Mouse (Mus musculus) heart, embryonic 16.5 days (tissue): ENCODE data around the gene Mapk8ip1. TPM values are rescaled to one million over a fixed set of nuclear protein-coding genes. Genes with fewer than 3 reads are reported as not detected.

Source experiments
- ATAC-seq: fragments of 200-750 bp; cut with Nextera tagmentation; replicated peaks from 2 replicates; pipeline ENCODE4 v1.8.0; 2017; ENCODE audit warnings: moderate number of reproducible peaks; ENCODE audit not compliant: insufficient read depth, low FRiP score; ENCODE audit errors: extremely low read depth
- H3K27ac ChIP-seq: fragments of 300-500 bp; sonication (generic); 2 replicates; pipeline ENCODE4 v1.5.1; 2014; ENCODE audit warnings: mild to moderate bottlenecking, low read length, control low read depth, moderate library complexity
- H3K27me3 ChIP-seq: fragments of 300-500 bp; sonication (generic); 2 replicates; pipeline ENCODE4 v1.6.1; 2014; ENCODE audit warnings: low read length, mixed read lengths; ENCODE audit not compliant: control insufficient read depth, insufficient read depth
- H3K36me3 ChIP-seq: fragments of 300-500 bp; sonication (generic); 2 replicates; pipeline ENCODE4 v1.6.1; 2014; ENCODE audit not compliant: control insufficient read depth, insufficient read depth
- H3K4me1 ChIP-seq: fragments of 300-500 bp; sonication (generic); 2 replicates; pipeline ENCODE4 v1.6.1; 2014; ENCODE audit warnings: low read length, mixed read lengths; ENCODE audit not compliant: control insufficient read depth, insufficient read depth
- H3K4me2 ChIP-seq: fragments of 300-500 bp; sonication (generic); 2 replicates; pipeline ENCODE4 v1.6.1; 2014; ENCODE audit warnings: low read depth, mild to moderate bottlenecking, control low read depth, low read length
- H3K4me3 ChIP-seq: fragments of 300-500 bp; sonication (generic); 2 replicates; pipeline ENCODE4 v1.5.1; 2014; ENCODE audit warnings: mild to moderate bottlenecking, control low read depth, low read length
- H3K9ac ChIP-seq: fragments of 300-500 bp; sonication (generic); 2 replicates; pipeline ENCODE4 v1.6.1; 2014; ENCODE audit warnings: low read length, control low read depth
- H3K9me3 ChIP-seq: fragments of 300-500 bp; sonication (generic); replicated peaks from 2 replicates; pipeline ENCODE4 v1.6.1; 2016; ENCODE audit warnings: low read length; ENCODE audit not compliant: control insufficient read depth
- WGBS: fragments of 180-500 bp; shearing (Covaris S2); extraction: QIAGEN DNeasy Blood & Tissue Kit; methylation state at CpG from one replicate; pipeline ENCODE4 v1.1.7; 2014; 5-methylcytosine and 5-hydroxymethylcytosine counted together
- polyA plus RNA-seq: library from polyadenylated mRNA; unstranded; fragments of >200 nt; fragmentation: Nextera tagmentation; extraction: Ambion mirVana; gene quantifications from 2 replicates; pipeline ENCODE4 v1.2.1, GENCODE M21; 2015

Mapk8ip1 gene
- polyA plus RNA-seq, 1 experiment from 2014 or later: 5.7 TPM

- H3K27ac ChIP-seq: no peak overlapping the region
- H3K4me3 ChIP-seq: no peak overlapping the region
- H3K9me3 ChIP-seq: no peaks in the 10 kb centered on the region
- no peaks in the 10 kb centered on the region for H3K27me3 ChIP-seq
- H3K4me1 ChIP-seq: peaks cover 3% of the 10 kb centered on the region
- ATAC-seq: no peak
- H3K4me2 ChIP-seq: no peak overlapping the region
- H3K36me3 ChIP-seq: peaks cover 10% of the 10 kb centered on the region; the same call in 1 of the 2 replicates
- H3K9ac ChIP-seq: no peak overlapping the region
- WGBS: 82% methylated on average over 5 of the region's 5 CpGs
Measured at GRCm38 (mm10) chr2:92381161-92381560, 19.9 kb downstream of the Mapk8ip1 start.

DNA sequence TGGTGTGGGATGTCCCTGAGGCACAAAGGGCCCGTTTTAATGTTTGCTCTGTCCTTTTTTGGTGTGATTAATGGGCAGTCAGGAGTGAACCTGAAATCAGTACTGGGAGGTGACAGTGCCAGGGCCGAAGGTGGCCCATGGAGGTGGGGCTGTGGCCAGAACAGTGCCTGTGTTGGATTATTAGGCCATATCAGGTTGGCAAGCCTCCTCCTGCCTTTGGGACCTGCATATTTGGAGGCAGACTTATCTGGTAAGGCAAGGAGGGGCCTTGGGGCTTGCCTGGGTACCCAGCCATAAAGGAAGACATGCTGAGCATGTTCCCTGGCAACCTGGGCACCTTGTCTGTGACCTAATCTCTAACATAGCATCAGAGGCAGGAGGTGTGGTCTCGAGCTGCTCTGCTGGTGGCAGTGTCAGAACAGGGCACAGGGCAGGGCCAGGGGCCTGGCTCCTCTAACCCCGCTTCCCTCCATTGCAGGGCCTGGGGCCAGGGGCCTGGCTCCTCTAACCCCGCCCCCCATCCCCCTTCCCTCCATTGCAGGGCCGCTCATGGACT lies 20.5 kb downstream of the Mapk8ip1 start:
- WGBS: 75% methylated on average over 6 of the region's 6 CpGs
- no peak overlapping the region for H3K27ac ChIP-seq
- no peaks in the 10 kb centered on the region for H3K9me3 ChIP-seq
- H3K36me3 ChIP-seq: peaks cover 10% of the 10 kb centered on the region; the same call in 1 of the 2 replicates
- peaks cover 8% of the 10 kb centered on the region for H3K4me1 ChIP-seq
- no peak overlapping the region for H3K9ac ChIP-seq
- no peak for ATAC-seq
- no peaks in the 10 kb centered on the region for H3K27me3 ChIP-seq
- H3K4me2 ChIP-seq: no peak overlapping the region
- H3K4me3 ChIP-seq: no peak overlapping the region

DNA sequence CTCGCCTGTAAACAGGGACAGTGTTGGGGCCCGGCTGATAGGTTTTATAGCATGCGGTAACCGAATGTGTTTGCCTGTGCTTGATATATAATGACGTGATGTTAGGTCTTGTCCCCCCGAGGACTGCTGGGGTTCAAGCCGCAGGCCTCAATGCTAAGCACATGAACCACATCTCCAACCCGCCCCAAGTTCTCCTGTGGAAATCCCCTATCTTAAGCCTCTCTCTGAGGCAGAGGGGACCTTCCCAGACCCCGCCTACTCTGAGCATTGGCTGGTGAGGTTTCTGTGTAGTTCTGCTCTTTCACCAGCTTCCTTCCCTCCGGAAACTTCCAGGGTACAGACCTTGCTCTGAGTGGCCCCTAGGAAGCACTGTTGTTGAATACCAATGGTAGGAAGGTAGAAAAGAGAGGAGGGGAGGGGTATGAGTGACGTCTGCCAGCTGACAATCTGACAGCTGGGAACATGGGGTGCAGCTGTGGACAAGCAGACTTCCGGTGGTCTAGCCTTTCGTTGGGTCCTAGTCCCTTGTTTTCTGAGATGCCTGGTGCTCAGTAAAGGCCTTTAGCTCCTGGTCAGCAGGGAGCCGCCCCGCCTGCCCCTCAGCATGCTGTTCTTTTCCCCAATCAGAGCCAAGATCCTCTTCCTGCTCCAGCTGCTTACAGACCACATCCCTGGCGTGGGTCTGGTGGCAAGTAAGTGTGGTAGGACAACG lies 21.1 kb downstream of the Mapk8ip1 start:
- Histone ChIP-seq H3K27ac (no peak overlapping the region), H3K4me2 (no peak overlapping the region), H3K4me3 (no peak overlapping the region), H3K9me3 (no peaks in the 10 kb centered on the region), H3K4me1 (peaks cover 8% of the 10 kb centered on the region), H3K27me3 (no peaks in the 10 kb centered on the region), H3K9ac (no peak overlapping the region), H3K36me3 (peaks cover 10% of the 10 kb centered on the region; the same call in 1 of the 2 replicates)
- ATAC-seq: no peak
- WGBS: 80% methylated on average over 17 of the region's 17 CpGs

DNA sequence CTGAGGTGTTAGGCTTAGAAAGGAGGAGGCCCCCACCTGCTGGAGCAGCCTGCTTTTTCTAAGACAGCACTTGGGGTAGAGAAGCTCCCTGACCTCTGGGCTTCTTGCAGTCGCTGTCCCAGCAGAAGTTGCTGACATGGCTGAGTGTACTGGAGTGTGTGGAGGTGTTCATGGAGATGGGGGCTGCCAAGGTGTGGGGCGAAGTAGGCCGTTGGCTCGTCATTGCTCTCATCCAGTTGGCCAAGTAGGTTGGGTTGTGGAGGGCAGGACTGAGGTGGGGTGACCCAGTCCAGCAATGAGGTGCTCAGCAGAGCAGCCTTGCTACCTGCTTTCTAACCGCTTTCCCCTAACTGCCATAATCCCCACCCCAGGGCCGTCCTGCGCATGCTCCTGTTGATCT lies 23.7 kb downstream of the Mapk8ip1 start:
- H3K27ac ChIP-seq: no peak overlapping the region
- WGBS: 88% methylated on average over 7 of the region's 7 CpGs
- H3K9ac ChIP-seq: no peak overlapping the region
- H3K4me1 ChIP-seq: peaks cover 12% of the 10 kb centered on the region
- H3K9me3 ChIP-seq: no peaks in the 10 kb centered on the region
- H3K27me3 ChIP-seq: peaks cover 1% of the 10 kb centered on the region; the same call in 1 of the 2 replicates
- H3K4me2 ChIP-seq: no peak overlapping the region
- no peak overlapping the region for H3K4me3 ChIP-seq
- no peak for ATAC-seq
- H3K36me3 ChIP-seq: peaks cover 10% of the 10 kb centered on the region; the same call in 1 of the 2 replicates

DNA sequence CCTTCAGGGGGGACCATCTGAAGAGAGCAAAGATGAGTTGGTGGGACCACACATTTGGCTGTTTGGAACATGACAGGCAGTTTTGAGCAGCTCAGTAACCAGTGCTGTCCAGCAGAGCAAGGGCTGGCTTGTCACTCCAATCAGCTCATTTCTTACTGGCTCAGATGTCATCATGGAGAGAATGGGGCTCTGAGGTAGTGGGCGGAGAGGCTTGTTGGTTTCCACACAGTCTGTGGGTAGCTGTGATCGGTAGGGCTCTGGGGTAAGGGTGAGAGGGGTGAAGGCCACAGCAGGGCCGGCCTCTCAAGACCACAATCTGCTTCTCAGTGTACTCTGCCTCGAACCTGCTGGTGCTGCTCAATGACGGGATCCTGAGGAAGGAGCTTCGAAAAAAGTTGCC lies 24.8 kb downstream of the Mapk8ip1 start:
- peaks cover 8% of the 10 kb centered on the region; the same call in 1 of the 2 replicates for H3K36me3 ChIP-seq
- WGBS: 83% methylated on average over 6 of the region's 6 CpGs
- peak overlapping the region; percentile 94 for H3K4me2 ChIP-seq
- peaks cover 14% of the 10 kb centered on the region for H3K4me1 ChIP-seq
- H3K9ac ChIP-seq: peak overlapping the region; percentile 89
- no peak for ATAC-seq
- H3K27ac ChIP-seq: no peak overlapping the region
- peaks cover 11% of the 10 kb centered on the region for H3K27me3 ChIP-seq
- no peaks in the 10 kb centered on the region for H3K9me3 ChIP-seq
- peak overlapping the region; percentile 96; the same call in 1 of the 2 replicates for H3K4me3 ChIP-seq

GRCm38 (mm10) chr2:92375788-92376187 lies 25.3 kb downstream of the Mapk8ip1 start:
- no peak for ATAC-seq

DNA sequence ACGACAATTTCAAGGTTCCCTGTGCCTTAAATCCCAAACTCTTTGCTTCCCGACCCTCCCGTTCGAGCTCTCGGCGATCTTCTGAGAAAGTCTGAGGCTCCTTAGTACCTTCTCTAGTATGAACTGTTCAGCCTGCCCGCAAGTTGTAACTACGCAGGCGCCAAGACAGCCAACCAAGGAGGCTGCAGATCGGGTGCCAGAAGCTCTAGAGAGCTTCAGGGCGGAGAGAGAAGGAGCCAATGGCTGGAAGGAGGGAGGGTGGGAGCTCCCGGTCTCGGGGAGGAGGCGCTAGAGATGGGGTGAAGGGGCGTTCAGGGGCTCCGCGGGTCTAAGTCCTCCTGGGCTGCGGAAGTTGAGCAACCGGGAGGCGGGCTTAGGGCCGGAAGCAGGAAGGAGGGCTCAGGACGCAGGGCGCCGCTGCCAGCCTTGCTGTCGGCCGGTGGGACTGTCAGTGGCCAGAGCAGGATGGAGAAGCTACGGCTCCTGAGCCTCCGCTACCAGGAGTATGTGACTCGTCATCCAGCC lies 25.9 kb downstream of the Mapk8ip1 start:
- H3K36me3 ChIP-seq: peaks cover 7% of the 10 kb centered on the region; the same call in 1 of the 2 replicates
- peak overlapping the region; percentile 96 for H3K4me3 ChIP-seq
- H3K4me1 ChIP-seq: peaks cover 20% of the 10 kb centered on the region
- H3K27ac ChIP-seq: peak overlapping the region; percentile 73
- H3K4me2 ChIP-seq: peak overlapping the region; percentile 94
- WGBS: under 1% methylated on average over 29 of the region's 29 CpGs
- no peaks in the 10 kb centered on the region for H3K9me3 ChIP-seq
- peak overlapping the region; percentile 89 for H3K9ac ChIP-seq
- peaks cover 21% of the 10 kb centered on the region for H3K27me3 ChIP-seq
- peak; percentile 96 for ATAC-seq

More at GRCm38 (mm10) chr2:92375788-92376187, 25.3 kb downstream of the Mapk8ip1 start:
- H3K36me3 ChIP-seq: peaks cover 7% of the 10 kb centered on the region; the same call in 1 of the 2 replicates
- peak overlapping the region; percentile 94 for H3K4me2 ChIP-seq
- H3K27me3 ChIP-seq: peaks cover 16% of the 10 kb centered on the region
- peak overlapping the region; percentile 96 for H3K4me3 ChIP-seq
- H3K4me1 ChIP-seq: peaks cover 19% of the 10 kb centered on the region
- peak overlapping the region; percentile 73 for H3K27ac ChIP-seq
- 8% methylated on average over 10 of the region's 10 CpGs for WGBS
- H3K9ac ChIP-seq: peak overlapping the region; percentile 89
- H3K9me3 ChIP-seq: no peaks in the 10 kb centered on the region

GRCm38 (mm10) chr2:92374514-92374913 lies 26.5 kb downstream of the Mapk8ip1 start, which contains the start of the genes Pex16 and Large2:
TSS of gene Pex16 (plus strand) at chr2:92374676.
TSS of gene Large2 (minus strand) at chr2:92374869.
- no peaks in the 10 kb centered on the region for H3K9me3 ChIP-seq
- peaks cover 27% of the 10 kb centered on the region for H3K27me3 ChIP-seq
- no peak for ATAC-seq
- peak within 1 kb of the TSS; percentile 73 for H3K27ac ChIP-seq
- H3K36me3 ChIP-seq: peaks cover 7% of the 10 kb centered on the region; the same call in 1 of the 2 replicates
- peak within 1 kb of the TSS; percentile 94 for H3K4me2 ChIP-seq
- H3K9ac ChIP-seq: peak within 1 kb of the TSS; percentile 89
- H3K4me3 ChIP-seq: peak within 1 kb of the TSS; percentile 96
- peaks cover 20% of the 10 kb centered on the region for H3K4me1 ChIP-seq
- 3% methylated on average over 16 of the region's 16 CpGs for WGBS

DNA sequence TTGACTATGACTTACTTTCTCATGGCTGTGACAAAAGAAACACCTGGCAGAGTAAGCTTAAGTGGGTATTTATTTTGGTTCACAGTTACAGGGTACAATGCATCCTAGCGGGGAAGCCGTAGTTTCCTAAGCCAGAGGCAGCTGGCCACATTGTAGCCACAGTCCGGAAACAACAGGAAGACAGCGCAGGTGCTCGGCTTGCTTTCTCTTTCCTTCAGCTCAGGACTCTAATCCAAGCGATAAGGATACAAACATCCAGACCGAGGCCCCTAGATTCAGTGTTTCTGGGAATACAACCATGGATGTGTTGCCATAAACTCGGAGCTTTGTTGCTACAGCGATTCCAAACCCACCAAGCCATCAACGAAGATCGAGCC lies 27.6 kb downstream of the Mapk8ip1 start:
- no peak overlapping the region for H3K27ac ChIP-seq
- no peak overlapping the region for H3K4me2 ChIP-seq
- peaks cover 32% of the 10 kb centered on the region for H3K27me3 ChIP-seq

More for the DNA sequence above, 27.6 kb downstream of the Mapk8ip1 start:
- H3K9ac ChIP-seq: no peak overlapping the region
- peaks cover under 1% of the 10 kb centered on the region; the same call in 1 of the 2 replicates for H3K36me3 ChIP-seq
- no peaks in the 10 kb centered on the region for H3K9me3 ChIP-seq
- no peak overlapping the region for H3K4me3 ChIP-seq
- H3K4me1 ChIP-seq: peaks cover 20% of the 10 kb centered on the region
- ATAC-seq: no peak
- 71% methylated on average over 11 of the region's 11 CpGs for WGBS
